Mouse (Mus musculus) heart, embryonic 14.5 days (tissue): ENCODE data around the gene Gdf3. TPM values are rescaled to one million over a fixed set of nuclear protein-coding genes. Genes with fewer than 3 reads are reported as not detected.
"Not testable (repeated sequence)": the region's sequence is repeated elsewhere in the genome, so short reads cannot be mapped to it uniquely, and the experiment has no call there.

Experiments
- ATAC-seq: fragments of 200-750 bp; cut with Nextera tagmentation; 2 replicates; pipeline ENCODE4 v1.8.0; 2017; ENCODE audit warnings: low read depth, moderate TSS enrichment; ENCODE audit not compliant: insufficient number of reproducible peaks, insufficient read depth, low FRiP score
- H3K27ac ChIP-seq, 2 experiments: fragments of 200-500 bp in 1 of 2; fragments of 300-500 bp in 1 of 2; sonication (generic) in 1 of 2; replicated peaks in 1 of 2; 2 replicates each; pipeline ENCODE4 v1.5.1; 2012 to 2014; ENCODE audit warnings: low read depth in 2 of 2, low read length in 2 of 2, control low read depth in 1 of 2, mild to moderate bottlenecking in 1 of 2, mixed read lengths in 1 of 2; ENCODE audit not compliant: control insufficient read depth in 1 of 2, insufficient read depth in 1 of 2
- H3K27me3 ChIP-seq: fragments of 300-500 bp; sonication (generic); 2 replicates; pipeline ENCODE4 v1.6.1; 2014; ENCODE audit warnings: mild to moderate bottlenecking, low read length, control low read depth; ENCODE audit not compliant: control insufficient read depth, insufficient read depth
- H3K36me3 ChIP-seq: fragments of 300-500 bp; sonication (generic); 2 replicates; pipeline ENCODE4 v1.6.1; 2014; ENCODE audit warnings: mild to moderate bottlenecking, control low read depth, low read length, mixed read lengths; ENCODE audit not compliant: control insufficient read depth, insufficient read depth
- H3K4me1 ChIP-seq, 2 experiments: fragments of 200-500 bp in 1 of 2; fragments of 300-500 bp in 1 of 2; sonication (generic) in 1 of 2; 2 replicates each; pipeline ENCODE4 v1.6.1; 2012 to 2014; ENCODE audit warnings: low read length in 2 of 2, control low read depth in 1 of 2, mixed read lengths in 1 of 2; ENCODE audit not compliant: control insufficient read depth in 2 of 2, insufficient read depth in 2 of 2
- H3K4me2 ChIP-seq: fragments of 300-500 bp; sonication (generic); 2 replicates; pipeline ENCODE4 v1.6.1; 2014; ENCODE audit warnings: mild to moderate bottlenecking, low read length
- H3K4me3 ChIP-seq, 2 experiments: fragments of 200-500 bp in 1 of 2; fragments of 300-500 bp in 1 of 2; sonication (generic) in 1 of 2; 2 replicates each; pipeline ENCODE4 v1.5.1; 2012 to 2014; ENCODE audit warnings: low read length in 2 of 2, mild to moderate bottlenecking in 2 of 2, control low read depth in 1 of 2, low read depth in 1 of 2, moderate library complexity in 1 of 2; ENCODE audit not compliant: control insufficient read depth in 1 of 2, insufficient read depth in 1 of 2
- H3K9ac ChIP-seq: fragments of 300-500 bp; sonication (generic); 2 replicates; pipeline ENCODE4 v1.6.1; 2014; ENCODE audit warnings: mild to moderate bottlenecking, low read length
- H3K9me3 ChIP-seq: fragments of 300-500 bp; sonication (generic); 2 replicates; pipeline ENCODE4 v1.6.1; 2016; ENCODE audit warnings: low read length, control low read depth; ENCODE audit not compliant: control insufficient read depth
- WGBS: fragments of 180-500 bp; shearing (Covaris S2); extraction: QIAGEN DNeasy Blood & Tissue Kit; methylation state at CpG from one replicate; pipeline ENCODE4 v1.1.7; 2014; 5-methylcytosine and 5-hydroxymethylcytosine counted together
- polyA plus RNA-seq: library from polyadenylated mRNA; unstranded; fragments of >200 nt; fragmentation: Nextera tagmentation; extraction: Ambion mirVana; gene quantifications from 2 replicates; pipeline ENCODE4 v1.2.1, GENCODE M21; 2014

The Gdf3 gene
- polyA plus RNA-seq, result 0.18 and 0.46 TPM in 2 replicates

GRCm38 (mm10) chr6:122609771-122610170, at the start of gene Gdf3:
TSS of gene Gdf3 (minus strand) at chr6:122610087.
- no peaks in the 10 kb centered on the region for H3K4me1 ChIP-seq
- H3K27me3 ChIP-seq, result no peaks in the 10 kb centered on the region
- 17% methylated on average over 14 of the region's 14 CpGs for WGBS
- no peaks in the 10 kb centered on the region for H3K36me3 ChIP-seq
- no peak within 1 kb of the TSS for H3K27ac ChIP-seq
- no peak for ATAC-seq
- no peak within 1 kb of the TSS for H3K4me3 ChIP-seq
- H3K9ac ChIP-seq, result no peak within 1 kb of the TSS
- peak within 1 kb of the TSS; percentile 7 for H3K4me2 ChIP-seq
- H3K9me3 ChIP-seq, result no peaks in the 10 kb centered on the region

- Histone ChIP-seq H3K9me3 (no peaks in the 10 kb centered on the region), H3K27me3 (peaks cover 9% of the 10 kb centered on the region; the same call in 1 of the 2 replicates), H3K27ac (no peak overlapping the region), H3K4me3 (no peak overlapping the region), H3K4me2 (no peak overlapping the region), H3K9ac (no peak overlapping the region), H3K36me3 (no peaks in the 10 kb centered on the region), H3K4me1 (peaks cover 9 to 12% of the 10 kb centered on the region in 2 experiments)
- no peak for ATAC-seq
- WGBS, result 9% methylated on average over 7 of the region's 7 CpGs
Observed at GRCm38 (mm10) chr6:122659567-122659966, 49.7 kb upstream of the Gdf3 start.

- Histone ChIP-seq H3K4me2 (no peak overlapping the region), H3K27ac (no peak overlapping the region), H3K9ac (no peak overlapping the region), H3K4me3 (no peak overlapping the region), H3K9me3 (no peaks in the 10 kb centered on the region), H3K4me1 (peaks cover under 1 to 1% of the 10 kb centered on the region in 2 experiments; a peak in 2 of 4 replicates), H3K27me3 (peaks cover 9% of the 10 kb centered on the region; the same call in 1 of the 2 replicates), H3K36me3 (no peaks in the 10 kb centered on the region)
- no peak for ATAC-seq
- WGBS, result 67% methylated on average over 5 of the region's 5 CpGs
Observed at GRCm38 (mm10) chr6:122657630-122658029, 47.7 kb upstream of the Gdf3 start.

- Histone ChIP-seq H3K9ac (no peak overlapping the region), H3K4me3 (no peak overlapping the region), H3K4me2 (no peak overlapping the region), H3K4me1 (no peaks in the 10 kb centered on the region), H3K27ac (no peak overlapping the region), H3K27me3 (no peaks in the 10 kb centered on the region), H3K36me3 (no peaks in the 10 kb centered on the region), H3K9me3 (no peaks in the 10 kb centered on the region)
- WGBS, result 73% methylated on average over 6 of the region's 6 CpGs
- ATAC-seq, result no peak
Observed at GRCm38 (mm10) chr6:122654301-122654700, 44.4 kb upstream of the Gdf3 start.

- no peaks in the 10 kb centered on the region for H3K4me1 ChIP-seq
- H3K27ac ChIP-seq, result no peak overlapping the region
- no peak overlapping the region for H3K4me2 ChIP-seq
- WGBS, result 65% methylated on average over 5 of the region's 5 CpGs
- H3K9me3 ChIP-seq, result no peaks in the 10 kb centered on the region
- no peak for ATAC-seq
- H3K27me3 ChIP-seq, result no peaks in the 10 kb centered on the region
- no peaks in the 10 kb centered on the region for H3K36me3 ChIP-seq
- no peak overlapping the region for H3K9ac ChIP-seq
- H3K4me3 ChIP-seq, result no peak overlapping the region
Observed at GRCm38 (mm10) chr6:122650398-122650980, 40.6 kb upstream of the Gdf3 start.

- Histone ChIP-seq H3K36me3 (no peaks in the 10 kb centered on the region), H3K4me3 (no peak overlapping the region), H3K9me3 (no peaks in the 10 kb centered on the region), H3K4me1 (no peaks in the 10 kb centered on the region), H3K27ac (no peak overlapping the region), H3K9ac (no peak overlapping the region), H3K4me2 (no peak overlapping the region), H3K27me3 (no peaks in the 10 kb centered on the region)
- ATAC-seq, result no peak
- WGBS, result 78% methylated on average over 3 of the region's 3 CpGs
Observed at GRCm38 (mm10) chr6:122649903-122650302, 40.0 kb upstream of the Gdf3 start.

- not testable (repeated sequence) for H3K9me3 ChIP-seq, H3K9ac ChIP-seq, H3K4me2 ChIP-seq, H3K4me1 ChIP-seq, H3K27me3 ChIP-seq, ATAC-seq, H3K4me3 ChIP-seq, H3K36me3 ChIP-seq, H3K27ac ChIP-seq
- WGBS, result 91% methylated on average over 19 of the region's 21 CpGs
Observed at GRCm38 (mm10) chr6:122644196-122644595, 34.3 kb upstream of the Gdf3 start.

GRCm38 (mm10) chr6:122637566-122637965, 27.7 kb upstream of the Gdf3 start:
- H3K4me2 ChIP-seq, H3K27ac ChIP-seq, H3K9me3 ChIP-seq, ATAC-seq, H3K36me3 ChIP-seq, H3K9ac ChIP-seq, H3K27me3 ChIP-seq, H3K4me1 ChIP-seq, H3K4me3 ChIP-seq: not testable (repeated sequence)
- WGBS, result 77% methylated on average over 4 of the region's 4 CpGs
